Mouse (Mus musculus): Measurements from ENCODE around the gene Poc1b. TPM values are rescaled to one million over a fixed set of nuclear protein-coding genes. Genes with fewer than 3 reads are reported as not detected.

The Poc1b gene
- total RNA-seq, 1 experiment: 3.6 TPM

DNA sequence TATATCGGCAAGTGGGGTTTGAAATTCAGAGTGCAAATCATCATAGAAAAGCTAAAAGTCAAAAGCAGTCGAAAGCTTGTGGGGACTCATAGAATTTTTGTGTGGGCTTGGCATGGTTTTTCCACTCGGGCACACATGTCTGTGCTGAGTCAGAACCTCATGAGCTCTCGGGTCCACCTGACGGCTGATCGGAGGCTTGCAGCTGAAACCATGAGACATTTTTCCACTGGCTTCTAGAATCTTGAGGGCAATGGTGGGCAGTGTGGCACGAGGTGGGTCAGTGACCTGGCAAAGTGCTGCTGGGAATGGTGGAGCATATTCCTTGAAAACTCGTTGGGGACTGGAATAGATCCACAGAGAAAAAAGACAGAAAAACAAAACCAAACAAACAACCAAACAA, 114.7 kb downstream of the Poc1b start:
- Histone ChIP-seq H3K27ac (ENCODE audit: insufficient read depth, low read depth, low read length, poor library complexity, severe bottlenecking) (no peak overlapping the region), H3K9ac (ENCODE audit: insufficient read depth, low read depth, low read length, poor library complexity, severe bottlenecking) (no peak overlapping the region), H3K36me3 (ENCODE audit: control insufficient read depth, insufficient read depth, low read length, poor library complexity, severe bottlenecking) (no peaks in the 10 kb centered on the region), H3K9me3 (ENCODE audit: control insufficient read depth, insufficient read depth, low read depth, low read length) (no peaks in the 10 kb centered on the region), H3K4me1 (ENCODE audit: control insufficient read depth in 2 of 2, insufficient read depth in 2 of 2, low read length in 2 of 2, poor library complexity in 1 of 2) (no peaks in the 10 kb centered on the region), H3K4me3 (ENCODE audit: insufficient read depth in 1 of 2, low read depth in 1 of 2, low read length in 2 of 2, poor library complexity in 1 of 2, severe bottlenecking in 1 of 2) (no peak overlapping the region)
- TF ChIP-seq MAFK (IDR thresholded peaks at IDR 0.05; ENCODE audit: insufficient read depth, low read depth, low read length): no peak
- TF ChIP-seq ZC3H11A (IDR thresholded peaks at IDR 0.05; ENCODE audit: borderline replicate concordance, low read depth, low read length): no peak
- TF ChIP-seq ZNF384 (IDR thresholded peaks at IDR 0.05; ENCODE audit: low read depth, low read length): no peak
- no peak for TF ChIP-seq CHD2 (IDR thresholded peaks at IDR 0.05; ENCODE audit: low read depth, low read length)
- no peak for DNase-seq (ENCODE audit: low read depth, low spot score)
- in situ Hi-C loops (cut with MboI; ENCODE audit: low sequenced_read_pairs in 2 of 2, unreplicated experiment in 2 of 2): no loop called here

DNA sequence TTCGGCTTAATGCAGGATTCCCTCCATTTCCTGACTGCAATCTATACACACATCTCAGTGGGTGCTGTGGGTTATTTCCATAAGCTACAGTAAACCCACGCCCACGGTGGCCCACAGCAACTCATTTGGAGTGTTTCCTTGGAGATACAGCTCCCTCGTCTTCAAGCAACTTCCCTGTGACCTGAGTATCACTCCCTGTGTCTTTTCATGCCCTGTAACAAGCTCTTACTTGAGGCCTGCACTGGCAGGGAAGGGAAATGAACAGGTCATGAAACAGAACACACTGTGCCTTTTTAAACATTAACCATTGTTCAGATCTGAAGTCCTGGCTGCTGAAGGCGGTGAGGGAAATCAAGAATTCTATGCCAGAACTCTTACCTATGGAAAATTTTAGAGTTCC, 115.9 kb downstream of the Poc1b start:
- H3K27ac ChIP-seq (ENCODE audit: insufficient read depth, low read depth, low read length, poor library complexity, severe bottlenecking): no peak overlapping the region
- no peaks in the 10 kb centered on the region for H3K4me1 ChIP-seq (ENCODE audit: control insufficient read depth in 2 of 2, insufficient read depth in 2 of 2, low read length in 2 of 2, poor library complexity in 1 of 2)
- no peak overlapping the region for H3K9ac ChIP-seq (ENCODE audit: insufficient read depth, low read depth, low read length, poor library complexity, severe bottlenecking)
- no peaks in the 10 kb centered on the region for H3K36me3 ChIP-seq (ENCODE audit: control insufficient read depth, insufficient read depth, low read length, poor library complexity, severe bottlenecking)
- in situ Hi-C loops (cut with MboI; ENCODE audit: low sequenced_read_pairs in 2 of 2, unreplicated experiment in 2 of 2): no loop called here
- no peaks in the 10 kb centered on the region for H3K9me3 ChIP-seq (ENCODE audit: control insufficient read depth, insufficient read depth, low read depth, low read length)
- TF ChIP-seq ZC3H11A (IDR thresholded peaks at IDR 0.05; ENCODE audit: borderline replicate concordance, low read depth, low read length) (no peak), MAFK (IDR thresholded peaks at IDR 0.05; ENCODE audit: insufficient read depth, low read depth, low read length) (no peak), ZNF384 (IDR thresholded peaks at IDR 0.05; ENCODE audit: low read depth, low read length) (no peak), HCFC1 (IDR thresholded peaks at IDR 0.05; ENCODE audit: borderline replicate concordance, insufficient read depth, low read length) (no peak), CHD2 (IDR thresholded peaks at IDR 0.05; ENCODE audit: low read depth, low read length) (no peak)
- no peak for DNase-seq (ENCODE audit: low read depth, low spot score)
- no peak overlapping the region for H3K4me3 ChIP-seq (ENCODE audit: insufficient read depth in 1 of 2, low read depth in 1 of 2, low read length in 2 of 2, poor library complexity in 1 of 2, severe bottlenecking in 1 of 2)

DNA sequence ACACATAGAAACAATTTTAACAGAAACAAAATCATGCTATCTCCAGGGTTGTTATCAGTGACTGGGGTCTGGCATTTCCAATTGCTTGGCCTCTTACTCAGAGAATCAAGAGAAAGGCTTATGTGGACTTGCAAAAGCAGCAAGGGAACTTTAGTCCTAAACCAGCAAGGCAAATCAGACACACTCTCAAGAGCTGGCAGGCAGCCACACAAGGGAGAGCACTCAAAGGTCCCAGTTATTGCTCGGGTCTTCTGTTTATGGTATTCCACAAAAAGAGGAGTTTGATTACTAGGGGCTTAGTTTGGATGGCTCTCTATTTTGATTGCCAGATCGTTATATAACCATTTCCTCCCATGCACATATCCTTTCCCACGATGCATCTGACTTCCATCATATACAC, 117.4 kb downstream of the Poc1b start:
- in situ Hi-C loops (cut with MboI; ENCODE audit: low sequenced_read_pairs in 2 of 2, unreplicated experiment in 2 of 2): no loop called here
- Histone ChIP-seq H3K4me3 (ENCODE audit: insufficient read depth in 1 of 2, low read depth in 1 of 2, low read length in 2 of 2, poor library complexity in 1 of 2, severe bottlenecking in 1 of 2) (no peak overlapping the region), H3K4me1 (ENCODE audit: control insufficient read depth in 2 of 2, insufficient read depth in 2 of 2, low read length in 2 of 2, poor library complexity in 1 of 2) (peaks cover 1 to 7% of the 10 kb centered on the region in 2 experiments; a peak in 1 of 4 replicates), H3K27ac (ENCODE audit: insufficient read depth, low read depth, low read length, poor library complexity, severe bottlenecking) (no peak overlapping the region), H3K9ac (ENCODE audit: insufficient read depth, low read depth, low read length, poor library complexity, severe bottlenecking) (no peak overlapping the region), H3K36me3 (ENCODE audit: control insufficient read depth, insufficient read depth, low read length, poor library complexity, severe bottlenecking) (no peaks in the 10 kb centered on the region), H3K9me3 (ENCODE audit: control insufficient read depth, insufficient read depth, low read depth, low read length) (no peaks in the 10 kb centered on the region)
- TF ChIP-seq HCFC1 (IDR thresholded peaks at IDR 0.05; ENCODE audit: borderline replicate concordance, insufficient read depth, low read length) (no peak), ZNF384 (IDR thresholded peaks at IDR 0.05; ENCODE audit: low read depth, low read length) (no peak), MAFK (IDR thresholded peaks at IDR 0.05; ENCODE audit: insufficient read depth, low read depth, low read length) (no peak), CHD2 (IDR thresholded peaks at IDR 0.05; ENCODE audit: low read depth, low read length) (no peak), ZC3H11A (IDR thresholded peaks at IDR 0.05; ENCODE audit: borderline replicate concordance, low read depth, low read length) (no peak)
- DNase-seq (ENCODE audit: low read depth, low spot score): no peak

- TF ChIP-seq HCFC1 (IDR thresholded peaks at IDR 0.05; ENCODE audit: borderline replicate concordance, insufficient read depth, low read length) (no peak), CHD2 (IDR thresholded peaks at IDR 0.05; ENCODE audit: low read depth, low read length) (no peak), ZC3H11A (IDR thresholded peaks at IDR 0.05; ENCODE audit: borderline replicate concordance, low read depth, low read length) (no peak), MAFK (IDR thresholded peaks at IDR 0.05; ENCODE audit: insufficient read depth, low read depth, low read length) (no peak), ZNF384 (IDR thresholded peaks at IDR 0.05; ENCODE audit: low read depth, low read length) (no peak)
- in situ Hi-C loops (cut with MboI; ENCODE audit: low sequenced_read_pairs in 2 of 2, unreplicated experiment in 2 of 2): no loop called here
Observed at GRCm38 (mm10) chr10:99226782-99227181, 119.9 kb downstream of the Poc1b start.

More at GRCm38 (mm10) chr10:99226782-99227181, 119.9 kb downstream of the Poc1b start:
- no peaks in the 10 kb centered on the region for H3K36me3 ChIP-seq (ENCODE audit: control insufficient read depth, insufficient read depth, low read length, poor library complexity, severe bottlenecking)
- DNase-seq (ENCODE audit: low read depth, low spot score): no peak
- no peak overlapping the region for H3K4me3 ChIP-seq (ENCODE audit: insufficient read depth in 1 of 2, low read depth in 1 of 2, low read length in 2 of 2, poor library complexity in 1 of 2, severe bottlenecking in 1 of 2)
- H3K4me1 ChIP-seq (ENCODE audit: control insufficient read depth in 2 of 2, insufficient read depth in 2 of 2, low read length in 2 of 2, poor library complexity in 1 of 2): peaks cover 1 to 9% of the 10 kb centered on the region in 2 experiments; a peak in 1 of 4 replicates
- no peaks in the 10 kb centered on the region for H3K9me3 ChIP-seq (ENCODE audit: control insufficient read depth, insufficient read depth, low read depth, low read length)
- H3K27ac ChIP-seq (ENCODE audit: insufficient read depth, low read depth, low read length, poor library complexity, severe bottlenecking): no peak overlapping the region
- no peak overlapping the region for H3K9ac ChIP-seq (ENCODE audit: insufficient read depth, low read depth, low read length, poor library complexity, severe bottlenecking)
